Mouse (Mus musculus): Measurements from ENCODE around the gene Gm20715. TPM values are rescaled to one million over a fixed set of nuclear protein-coding genes. Genes with fewer than 3 reads are reported as not detected.
"Not testable (repeated sequence)": the region's sequence is repeated elsewhere in the genome, so short reads cannot be mapped to it uniquely, and the experiment has no call there.

Gene Gm20715
- polyA plus RNA-seq, 1 experiment from 2014 or later: not detected

GRCm38 (mm10) chr7:6456399-6456798 lies 46.3 kb downstream of the Gm20715 start:
- ATAC-seq (ENCODE audit: low FRiP score) (no peak), DNase-seq (ENCODE audit: low spot score) (no peak)
- H3K27ac ChIP-seq: no peak overlapping the region
- H3K36me3 ChIP-seq (replicated peaks; ENCODE audit: control insufficient read depth, insufficient read depth): no peaks in the 10 kb centered on the region
- no peaks in the 10 kb centered on the region for H3K4me1 ChIP-seq (replicated peaks; ENCODE audit: control insufficient read depth, insufficient read depth, low read length)
- no peak overlapping the region for H3K9ac ChIP-seq
- H3K4me2 ChIP-seq (replicated peaks): no peak overlapping the region
- no peaks in the 10 kb centered on the region for H3K27me3 ChIP-seq (ENCODE audit: control insufficient read depth, insufficient read depth, low read length)
- no peak overlapping the region for H3K4me3 ChIP-seq (replicated peaks; ENCODE audit: low read length)
- 48% methylated on average over 3 of the region's 3 CpGs for WGBS
- H3K9me3 ChIP-seq (ENCODE audit: control insufficient read depth, low read length): no peaks in the 10 kb centered on the region

- no peak within 1 kb of the TSS for H3K4me3 ChIP-seq (replicated peaks; ENCODE audit: low read length)
- H3K4me2 ChIP-seq (replicated peaks): no peak within 1 kb of the TSS
- H3K4me1 ChIP-seq (replicated peaks; ENCODE audit: control insufficient read depth, insufficient read depth, low read length): no peaks in the 10 kb centered on the region
- H3K9me3 ChIP-seq (ENCODE audit: control insufficient read depth, low read length): no peaks in the 10 kb centered on the region
- no peak within 1 kb of the TSS for H3K27ac ChIP-seq
- ATAC-seq (ENCODE audit: low FRiP score) (no peak), DNase-seq (ENCODE audit: low spot score) (no peak)
- H3K27me3 ChIP-seq (ENCODE audit: control insufficient read depth, insufficient read depth, low read length): no peaks in the 10 kb centered on the region
- H3K9ac ChIP-seq: no peak within 1 kb of the TSS
- no peaks in the 10 kb centered on the region for H3K36me3 ChIP-seq (replicated peaks; ENCODE audit: control insufficient read depth, insufficient read depth)
Observed at GRCm38 (mm10) chr7:6466951-6467350, 56.9 kb downstream of the Gm20715 start, which contains the start of gene Olfr1346. Gene Olfr1346, plus strand, starts transcription at chr7:6467101.

GRCm38 (mm10) chr7:6477633-6478032 lies 67.6 kb downstream of the Gm20715 start:
- not testable (repeated sequence) for H3K4me1 ChIP-seq (replicated peaks; ENCODE audit: control insufficient read depth, insufficient read depth, low read length); H3K4me3 ChIP-seq (replicated peaks; ENCODE audit: low read length); DNase-seq (ENCODE audit: low spot score); H3K9ac ChIP-seq; H3K27me3 ChIP-seq (ENCODE audit: control insufficient read depth, insufficient read depth, low read length); H3K36me3 ChIP-seq (replicated peaks; ENCODE audit: control insufficient read depth, insufficient read depth); H3K27ac ChIP-seq; H3K9me3 ChIP-seq (ENCODE audit: control insufficient read depth, low read length); ATAC-seq (ENCODE audit: low FRiP score); H3K4me2 ChIP-seq (replicated peaks)
- WGBS: 71% methylated on average over 2 of the region's 2 CpGs

DNA sequence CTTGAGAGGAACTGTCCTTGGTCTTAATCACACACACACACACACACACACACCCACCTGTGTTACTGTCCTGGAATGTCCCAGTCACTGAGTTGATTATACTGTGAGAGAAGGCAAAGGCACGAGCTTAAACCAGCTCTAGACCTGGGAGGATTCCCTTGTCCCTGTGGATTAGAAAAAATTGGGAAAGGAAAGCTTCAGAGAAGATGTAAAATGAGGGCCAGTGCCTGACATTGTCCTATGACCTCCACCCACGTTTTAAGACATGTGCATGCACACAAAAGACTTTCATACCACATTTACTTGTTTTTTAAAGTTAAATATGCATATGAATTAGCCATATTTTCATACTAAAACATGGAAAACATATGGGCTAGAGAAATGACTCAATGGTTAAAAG lies 76.8 kb downstream of the Gm20715 start, which contains the start of gene Olfr5:
Gene Olfr5, minus strand, starts transcription at position 101 of the 400 bp plus-strand sequence.
- no peak within 1 kb of the TSS for H3K4me2 ChIP-seq (replicated peaks)
- WGBS: 30% methylated on average over 2 of the region's 2 CpGs
- no peak for DNase-seq (ENCODE audit: low spot score)
- no peaks in the 10 kb centered on the region for H3K36me3 ChIP-seq (replicated peaks; ENCODE audit: control insufficient read depth, insufficient read depth)
- no peak for ATAC-seq (ENCODE audit: low FRiP score)
- H3K9me3 ChIP-seq (ENCODE audit: control insufficient read depth, low read length): peaks cover 5% of the 10 kb centered on the region; the same call in 1 of the 2 replicates
- no peaks in the 10 kb centered on the region for H3K4me1 ChIP-seq (replicated peaks; ENCODE audit: control insufficient read depth, insufficient read depth, low read length)
- no peak within 1 kb of the TSS for H3K4me3 ChIP-seq (replicated peaks; ENCODE audit: low read length)
- H3K27ac ChIP-seq: no peak within 1 kb of the TSS
- H3K27me3 ChIP-seq (ENCODE audit: control insufficient read depth, insufficient read depth, low read length): no peaks in the 10 kb centered on the region
- no peak within 1 kb of the TSS for H3K9ac ChIP-seq

Other genes with a start within 250 kb of the Gm20715 start
- 74.7 and 80.0 TPM in 2 replicates for gene Zfp444, start 238.1 kb upstream of the Gm20715 start, polyA plus RNA-seq (2014; fragmentation: Nextera tagmentation; extraction: Ambion mirVana)
- gene Galp, start 213.2 kb upstream of the Gm20715 start, polyA plus RNA-seq (2014; fragmentation: Nextera tagmentation; extraction: Ambion mirVana): not detected in 2 replicates
- gene Zscan5b, start 188.0 kb upstream of the Gm20715 start, polyA plus RNA-seq (2014; fragmentation: Nextera tagmentation; extraction: Ambion mirVana): not detected in 2 replicates
- not detected in 2 replicates for gene Epp13, start 157.6 kb upstream of the Gm20715 start, polyA plus RNA-seq (2014; fragmentation: Nextera tagmentation; extraction: Ambion mirVana)
- gene Zfp667, start 123.7 kb upstream of the Gm20715 start, polyA plus RNA-seq (2014; fragmentation: Nextera tagmentation; extraction: Ambion mirVana): 14.4 and 19.1 TPM in 2 replicates
- gene Zfp583, start 79.0 kb upstream of the Gm20715 start, polyA plus RNA-seq (2014; fragmentation: Nextera tagmentation; extraction: Ambion mirVana): 14.4 and 18.2 TPM in 2 replicates
- 5.9 and 6.5 TPM in 2 replicates for gene Gm3854, start 66.5 kb upstream of the Gm20715 start, polyA plus RNA-seq (2014; fragmentation: Nextera tagmentation; extraction: Ambion mirVana)
- gene Zfp78, start 47.0 kb upstream of the Gm20715 start, polyA plus RNA-seq (2014; fragmentation: Nextera tagmentation; extraction: Ambion mirVana): 5.7 and 6.6 TPM in 2 replicates
- 15.2 and 16.0 TPM in 2 replicates for gene Zfp28, start 27.0 kb upstream of the Gm20715 start, polyA plus RNA-seq (2014; fragmentation: Nextera tagmentation; extraction: Ambion mirVana)
- 8.2 and 8.3 TPM in 2 replicates for gene Smim17, start 11.6 kb upstream of the Gm20715 start, polyA plus RNA-seq (2014; fragmentation: Nextera tagmentation; extraction: Ambion mirVana)
- 0.29 and 0.91 TPM in 2 replicates for gene Olfr1344, start 28.4 kb downstream of the Gm20715 start, polyA plus RNA-seq (2014; fragmentation: Nextera tagmentation; extraction: Ambion mirVana)
- not detected in 2 replicates for gene Olfr1336, start 45.9 kb downstream of the Gm20715 start, polyA plus RNA-seq (2014; fragmentation: Nextera tagmentation; extraction: Ambion mirVana)
- not detected in 2 replicates for gene Olfr1346, start 56.8 kb downstream of the Gm20715 start, polyA plus RNA-seq (2014; fragmentation: Nextera tagmentation; extraction: Ambion mirVana)
- gene Olfr5, start 76.7 kb downstream of the Gm20715 start, polyA plus RNA-seq (2014; fragmentation: Nextera tagmentation; extraction: Ambion mirVana): not detected in 2 replicates
- not detected in 2 replicates for gene Olfr1347, start 89.5 kb downstream of the Gm20715 start, polyA plus RNA-seq (2014; fragmentation: Nextera tagmentation; extraction: Ambion mirVana)
- gene Olfr1348, start 98.5 kb downstream of the Gm20715 start, polyA plus RNA-seq (2014; fragmentation: Nextera tagmentation; extraction: Ambion mirVana): not detected in 2 replicates
- not detected in 2 replicates for gene Olfr1349, start 112.7 kb downstream of the Gm20715 start, polyA plus RNA-seq (2014; fragmentation: Nextera tagmentation; extraction: Ambion mirVana)
- not detected in 2 replicates for gene Olfr1350, start 154.6 kb downstream of the Gm20715 start, polyA plus RNA-seq (2014; fragmentation: Nextera tagmentation; extraction: Ambion mirVana)